Mouse (Mus musculus): ENCODE results near the gene Axin1. TPM values are rescaled to one million over a fixed set of nuclear protein-coding genes. Genes with fewer than 3 reads are reported as not detected.

The Axin1 gene
- polyA plus RNA-seq, 1 experiment from 2014 or later, result 11.2 TPM

DNA sequence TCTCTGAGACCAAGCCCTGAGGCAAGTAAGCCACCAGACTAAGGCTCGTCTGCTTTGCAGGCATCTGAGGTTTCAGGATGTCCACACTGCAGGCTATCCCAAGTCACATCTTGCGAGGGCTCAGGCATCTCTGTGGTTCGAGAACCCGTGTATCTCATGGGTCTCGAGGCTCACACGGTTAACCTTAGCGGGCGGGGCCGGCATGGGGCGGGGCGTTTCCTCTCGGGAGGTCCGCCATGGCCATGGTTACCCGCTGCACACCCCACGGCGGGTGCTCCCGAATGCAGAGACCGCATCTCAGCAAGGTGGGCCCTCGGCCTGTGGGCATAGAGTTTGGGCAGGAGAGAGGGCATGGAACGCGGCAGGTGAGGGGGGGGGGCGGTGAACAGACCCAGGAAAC is 64.2 kb downstream of the Axin1 start, which contains the start of gene Rgs11:
TSS of gene Rgs11 (plus strand) at position 215 of the 400 bp plus-strand sequence.
- Histone ChIP-seq H3K4me3 (peak within 1 kb of the TSS; percentile 46), H3K36me3 (0 out of 2 replicates have a peak, but pooled peaks cover under 1% of the 10 kb centered on the region), H3K27ac (replicated peaks) (no peak within 1 kb of the TSS), H3K9ac (replicated peaks) (peak within 1 kb of the TSS; percentile 38), H3K9me3 (no peaks in the 10 kb centered on the region), H3K27me3 (peaks cover 52% of the 10 kb centered on the region), H3K4me2 (replicated peaks) (peak within 1 kb of the TSS; percentile 93), H3K4me1 (peaks cover 25% of the 10 kb centered on the region)
- ATAC-seq (replicated peaks), result no peak
- WGBS, result 3% methylated on average over 22 of the region's 22 CpGs

DNA sequence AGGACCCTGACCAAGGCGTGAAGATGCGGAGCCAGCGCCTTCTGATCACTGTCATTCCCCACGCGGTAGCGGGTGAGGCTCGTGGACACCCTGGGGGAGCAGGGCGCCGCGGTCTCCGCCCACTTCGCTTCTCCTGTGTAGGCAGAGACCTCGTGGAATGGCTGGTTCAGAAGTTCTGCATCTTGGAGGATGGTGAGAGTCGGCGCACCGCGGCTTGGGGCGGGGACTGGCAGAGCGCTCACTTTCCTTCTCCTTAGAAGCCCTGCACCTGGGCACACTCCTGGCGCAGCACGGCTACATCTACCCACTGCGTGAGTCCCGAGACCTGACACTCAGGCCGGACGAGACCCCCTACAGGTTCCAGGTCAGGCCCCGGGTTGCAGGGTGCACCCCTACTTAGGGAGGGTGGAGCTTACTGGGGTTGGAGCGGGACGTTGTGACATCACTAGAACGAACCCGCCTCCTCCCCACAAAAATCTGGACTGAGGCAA is 64.9 kb downstream of the Axin1 start:
- Histone ChIP-seq H3K4me3 (peak overlapping the region; percentile 46), H3K9ac (replicated peaks) (peak overlapping the region; percentile 38), H3K36me3 (no peaks in the 10 kb centered on the region), H3K4me2 (replicated peaks) (peak overlapping the region; percentile 93), H3K4me1 (peaks cover 25% of the 10 kb centered on the region), H3K9me3 (no peaks in the 10 kb centered on the region), H3K27me3 (peaks cover 52% of the 10 kb centered on the region), H3K27ac (replicated peaks) (no peak overlapping the region)
- WGBS, result 1% methylated on average over 30 of the region's 30 CpGs
- no peak for ATAC-seq (replicated peaks)

DNA sequence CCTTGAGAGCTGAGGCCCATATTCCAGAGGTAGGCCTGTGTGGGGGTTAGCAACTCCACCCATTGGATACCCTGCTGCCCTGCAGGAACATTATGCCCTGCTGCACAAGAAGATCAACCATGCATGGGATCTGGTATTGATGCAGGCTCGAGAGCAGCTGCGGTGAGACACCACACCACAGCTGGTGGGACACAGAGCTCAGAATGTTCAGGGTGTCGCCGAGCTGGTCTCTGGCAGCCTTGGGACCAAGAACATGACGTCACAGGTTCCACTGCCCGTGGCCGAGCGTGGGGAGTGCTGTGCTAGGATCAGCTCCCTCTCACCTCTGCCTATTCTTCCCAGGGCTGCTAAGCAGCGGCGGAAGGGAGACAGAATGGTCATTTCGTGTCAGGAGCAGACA is 66.3 kb downstream of the Axin1 start:
- no peak overlapping the region for H3K4me3 ChIP-seq
- peaks cover 49% of the 10 kb centered on the region for H3K27me3 ChIP-seq

DNA sequence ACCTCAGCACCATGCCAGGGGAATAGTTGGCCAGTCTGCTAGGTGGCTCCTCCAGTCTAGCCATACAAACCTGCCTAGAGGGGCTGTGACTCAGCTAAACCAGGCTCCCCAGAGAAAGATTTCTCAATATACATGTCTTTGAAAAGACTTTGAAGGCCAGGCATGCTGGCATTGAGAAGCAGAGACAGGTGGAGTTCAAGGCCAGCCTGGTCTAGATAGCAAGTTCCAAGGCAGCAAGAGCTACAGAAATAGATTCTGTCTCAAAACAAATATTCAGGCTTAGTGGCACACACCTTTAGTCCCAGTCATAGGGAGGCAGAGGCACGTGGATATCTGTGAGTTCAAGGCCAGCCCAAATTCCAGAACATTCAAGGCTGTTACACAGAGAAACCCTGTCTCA is 67.9 kb downstream of the Axin1 start:
- Histone ChIP-seq H3K4me2 (replicated peaks) (no peak overlapping the region), H3K27ac (replicated peaks) (no peak overlapping the region), H3K4me3 (no peak overlapping the region), H3K27me3 (peaks cover 37% of the 10 kb centered on the region), H3K9me3 (no peaks in the 10 kb centered on the region), H3K36me3 (no peaks in the 10 kb centered on the region), H3K4me1 (peaks cover 17% of the 10 kb centered on the region), H3K9ac (replicated peaks) (no peak overlapping the region)
- no peak for ATAC-seq (replicated peaks)
- WGBS, result 58% methylated on average over 1 of the region's 1 CpGs

More for the DNA sequence above, 66.3 kb downstream of the Axin1 start:
- Histone ChIP-seq H3K9me3 (no peaks in the 10 kb centered on the region), H3K4me1 (peaks cover 25% of the 10 kb centered on the region), H3K36me3 (no peaks in the 10 kb centered on the region), H3K4me2 (replicated peaks) (no peak overlapping the region), H3K9ac (replicated peaks) (no peak overlapping the region), H3K27ac (replicated peaks) (no peak overlapping the region)
- ATAC-seq (replicated peaks), result no peak
- WGBS, result 25% methylated on average over 11 of the region's 11 CpGs

GRCm38 (mm10) chr17:26207686-26208085 is 69.2 kb downstream of the Axin1 start, which contains the start of gene Arhgdig:
Gene Arhgdig (minus strand): TSS chr17:26207786.
- WGBS, result 89% methylated on average over 12 of the region's 12 CpGs

DNA sequence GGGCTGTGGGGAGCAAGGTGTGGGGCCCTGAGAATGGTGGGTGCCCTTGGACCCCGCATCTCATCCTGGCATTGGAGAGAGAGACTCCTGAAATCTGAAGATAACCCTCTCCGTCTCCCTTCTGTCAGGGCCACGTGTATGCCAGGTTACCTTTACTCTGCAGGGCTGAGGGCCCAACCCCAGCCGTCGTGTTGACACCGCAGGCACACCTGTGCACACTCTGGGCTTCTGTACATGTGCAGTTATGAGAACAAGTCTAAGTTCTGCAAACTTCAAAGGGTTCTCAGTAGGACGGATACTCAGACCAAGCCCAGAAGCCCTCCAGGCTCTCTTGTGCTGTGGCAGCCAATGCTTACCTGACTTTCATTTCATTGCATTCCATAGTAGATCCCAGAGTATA is 73.8 kb downstream of the Axin1 start:
- H3K4me3 ChIP-seq, result no peak overlapping the region
- no peaks in the 10 kb centered on the region for H3K4me1 ChIP-seq
- no peak overlapping the region for H3K4me2 ChIP-seq (replicated peaks)
- no peaks in the 10 kb centered on the region for H3K27me3 ChIP-seq
- no peaks in the 10 kb centered on the region for H3K36me3 ChIP-seq
- H3K9me3 ChIP-seq, result no peaks in the 10 kb centered on the region
- no peak overlapping the region for H3K9ac ChIP-seq (replicated peaks)
- H3K27ac ChIP-seq (replicated peaks), result no peak overlapping the region
- ATAC-seq (replicated peaks), result no peak
- WGBS, result 88% methylated on average over 7 of the region's 7 CpGs

More at GRCm38 (mm10) chr17:26207686-26208085, 69.2 kb downstream of the Axin1 start, which contains the start of gene Arhgdig:
- Histone ChIP-seq H3K27me3 (peaks cover 24% of the 10 kb centered on the region), H3K4me1 (peaks cover 9% of the 10 kb centered on the region), H3K36me3 (no peaks in the 10 kb centered on the region), H3K9me3 (no peaks in the 10 kb centered on the region), H3K27ac (replicated peaks) (no peak within 1 kb of the TSS), H3K4me3 (no peak within 1 kb of the TSS), H3K4me2 (replicated peaks) (no peak within 1 kb of the TSS), H3K9ac (replicated peaks) (no peak within 1 kb of the TSS)
- ATAC-seq (replicated peaks), result no peak

- Histone ChIP-seq H3K27me3 (no peaks in the 10 kb centered on the region), H3K9me3 (no peaks in the 10 kb centered on the region), H3K36me3 (no peaks in the 10 kb centered on the region), H3K4me2 (replicated peaks) (no peak overlapping the region), H3K4me3 (no peak overlapping the region), H3K4me1 (no peaks in the 10 kb centered on the region), H3K27ac (replicated peaks) (no peak overlapping the region), H3K9ac (replicated peaks) (no peak overlapping the region)
- ATAC-seq (replicated peaks), result no peak
- 92% methylated on average over 11 of the region's 11 CpGs for WGBS
Observed at GRCm38 (mm10) chr17:26212681-26213080, 74.2 kb downstream of the Axin1 start.

DNA sequence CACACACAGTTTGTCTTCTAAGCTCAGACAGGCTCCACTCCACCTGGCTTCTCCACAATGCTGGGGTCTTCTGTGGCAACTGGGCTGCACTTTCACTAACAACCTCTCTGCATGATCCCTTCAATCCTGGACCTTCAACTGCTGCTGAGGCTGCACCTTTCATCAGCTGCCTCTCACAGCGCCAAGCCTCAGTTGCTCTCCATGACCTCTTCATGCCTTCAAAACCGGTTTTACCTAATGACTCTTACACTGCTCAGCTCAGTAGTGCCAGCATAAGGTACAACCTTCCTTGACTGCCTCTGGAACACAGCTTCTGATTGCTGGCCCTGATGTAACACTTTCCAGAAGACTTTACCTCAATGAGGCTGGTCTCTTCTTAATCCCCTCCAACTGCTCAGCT is 83.0 kb downstream of the Axin1 start:
- Histone ChIP-seq H3K4me2 (replicated peaks) (no peak overlapping the region), H3K36me3 (no peaks in the 10 kb centered on the region), H3K9ac (replicated peaks) (no peak overlapping the region), H3K27ac (replicated peaks) (no peak overlapping the region), H3K4me1 (no peaks in the 10 kb centered on the region), H3K27me3 (no peaks in the 10 kb centered on the region), H3K4me3 (no peak overlapping the region), H3K9me3 (no peaks in the 10 kb centered on the region)
- ATAC-seq (replicated peaks), result no peak
- 82% methylated on average over 2 of the region's 2 CpGs for WGBS

GRCm38 (mm10) chr17:26225150-26225549 is 86.7 kb downstream of the Axin1 start:
- Histone ChIP-seq H3K4me3 (no peak overlapping the region), H3K36me3 (no peaks in the 10 kb centered on the region), H3K4me1 (no peaks in the 10 kb centered on the region), H3K27ac (replicated peaks) (no peak overlapping the region), H3K9ac (replicated peaks) (no peak overlapping the region), H3K27me3 (no peaks in the 10 kb centered on the region), H3K4me2 (replicated peaks) (no peak overlapping the region), H3K9me3 (no peaks in the 10 kb centered on the region)
- WGBS, result 89% methylated on average over 12 of the region's 12 CpGs
- ATAC-seq (replicated peaks), result no peak

DNA sequence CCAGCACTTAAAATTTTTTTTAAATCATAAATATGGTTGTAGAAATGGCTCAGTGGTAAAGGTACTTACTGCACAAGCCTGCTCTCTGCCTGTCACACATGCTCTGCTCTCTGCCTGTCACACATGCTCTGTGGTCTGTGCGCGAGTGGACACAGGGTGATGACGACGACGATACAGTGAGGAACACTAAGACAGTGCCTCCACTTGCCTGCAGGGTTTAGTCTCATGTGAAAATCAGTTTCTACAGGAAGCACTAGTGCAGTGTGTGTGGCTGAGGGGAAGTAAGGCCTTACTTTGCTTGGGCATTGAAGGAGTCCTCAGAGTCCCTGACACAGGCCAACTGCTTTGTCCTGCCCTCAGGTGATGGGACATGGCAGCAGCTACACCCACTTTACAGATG is 91.3 kb downstream of the Axin1 start:
- 84% methylated on average over 5 of the region's 5 CpGs for WGBS
- Histone ChIP-seq H3K4me2 (replicated peaks) (no peak overlapping the region), H3K4me1 (no peaks in the 10 kb centered on the region), H3K9me3 (no peaks in the 10 kb centered on the region), H3K27ac (replicated peaks) (no peak overlapping the region), H3K36me3 (no peaks in the 10 kb centered on the region), H3K27me3 (no peaks in the 10 kb centered on the region), H3K9ac (replicated peaks) (no peak overlapping the region), H3K4me3 (no peak overlapping the region)
- ATAC-seq (replicated peaks), result no peak

DNA sequence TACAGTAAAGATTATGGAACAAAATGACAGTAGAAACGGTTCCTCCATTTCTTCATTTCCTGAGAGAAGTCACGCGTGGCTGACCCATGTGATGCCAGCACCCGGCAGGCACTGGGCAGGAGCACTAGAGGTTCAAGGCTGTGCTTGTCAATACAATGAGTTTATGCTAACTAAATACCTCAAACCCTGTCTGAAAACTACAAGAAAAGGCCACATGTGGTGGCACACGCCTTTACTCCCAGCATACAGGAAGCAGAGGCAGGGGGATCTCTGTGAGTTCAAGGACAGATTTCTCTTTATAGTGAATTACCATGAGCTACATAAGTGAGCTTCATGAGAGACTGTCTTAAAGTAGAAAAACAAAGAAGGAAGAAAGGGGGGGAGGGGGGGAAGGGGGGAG is 92.7 kb downstream of the Axin1 start:
- Histone ChIP-seq H3K4me1 (0 out of 2 replicates have a peak, but pooled peaks cover 2% of the 10 kb centered on the region), H3K27ac (replicated peaks) (no peak overlapping the region), H3K9me3 (no peaks in the 10 kb centered on the region), H3K9ac (replicated peaks) (no peak overlapping the region), H3K4me2 (replicated peaks) (no peak overlapping the region), H3K36me3 (no peaks in the 10 kb centered on the region), H3K4me3 (no peak overlapping the region), H3K27me3 (no peaks in the 10 kb centered on the region)
- no peak for ATAC-seq (replicated peaks)
- WGBS, result 91% methylated on average over 5 of the region's 5 CpGs

GRCm38 (mm10) chr17:26232863-26233262 is 94.4 kb downstream of the Axin1 start:
- 0 out of 2 replicates have a peak, but pooled peaks cover 2% of the 10 kb centered on the region for H3K4me1 ChIP-seq
- no peak for ATAC-seq (replicated peaks)
- H3K27ac ChIP-seq (replicated peaks), result no peak overlapping the region
- no peak overlapping the region for H3K4me2 ChIP-seq (replicated peaks)
- 74% methylated on average over 8 of the region's 8 CpGs for WGBS
- H3K4me3 ChIP-seq, result no peak overlapping the region
- H3K9ac ChIP-seq (replicated peaks), result no peak overlapping the region
- no peaks in the 10 kb centered on the region for H3K36me3 ChIP-seq
- no peaks in the 10 kb centered on the region for H3K9me3 ChIP-seq
- no peaks in the 10 kb centered on the region for H3K27me3 ChIP-seq

- Histone ChIP-seq H3K4me3 (no peak overlapping the region), H3K4me2 (replicated peaks) (no peak overlapping the region), H3K4me1 (0 out of 2 replicates have a peak, but pooled peaks cover 2% of the 10 kb centered on the region), H3K9me3 (no peaks in the 10 kb centered on the region), H3K36me3 (no peaks in the 10 kb centered on the region), H3K27me3 (no peaks in the 10 kb centered on the region), H3K27ac (replicated peaks) (no peak overlapping the region), H3K9ac (replicated peaks) (no peak overlapping the region)
- no peak for ATAC-seq (replicated peaks)
- WGBS, result 88% methylated on average over 8 of the region's 8 CpGs
Observed at GRCm38 (mm10) chr17:26234386-26234785, 95.9 kb downstream of the Axin1 start.

All from forebrain, embryonic 15.5 days (tissue).